In genomic region chr3:53592036-53592435, GRCm38 (mm10) we compare ENCODE assay signal across 24 mouse cellular contexts.
"Had no signal": no experiment of that assay in that cellular context is flagged by ENCODE, and none has a peak within 500 bp of the region (broad histone marks: within the 10 kb centered on the region; RNA-seq: fewer than 3 reads in every experiment).

No protein-coding gene starts in this region.

- H3K36me3 ChIP-seq: forebrain, embryonic 15.5 days; heart, embryonic 13.5 days; heart, embryonic 15.5 days; hindbrain, embryonic 13.5 days; hindbrain, embryonic 15.5 days; limb, embryonic 10.5 days; limb, embryonic 12.5 days; liver, embryonic 12.5 days had no signal

- H3K9me3 ChIP-seq: forebrain, embryonic 15.5 days; heart, embryonic 13.5 days; heart, embryonic 15.5 days; hindbrain, embryonic 13.5 days; hindbrain, embryonic 15.5 days; limb, embryonic 10.5 days; limb, embryonic 12.5 days; liver, embryonic 12.5 days had no signal

- H3K9ac ChIP-seq: forebrain, embryonic 15.5 days; forebrain, postnatal 0 days; heart, embryonic 13.5 days; heart, embryonic 15.5 days; hindbrain, embryonic 13.5 days; hindbrain, embryonic 15.5 days; limb, embryonic 12.5 days; liver, embryonic 12.5 days had no signal

- H3K4me2 ChIP-seq: forebrain, embryonic 15.5 days; heart, embryonic 11.5 days; heart, embryonic 13.5 days; heart, embryonic 15.5 days; hindbrain, embryonic 13.5 days; hindbrain, embryonic 15.5 days; limb, embryonic 12.5 days; liver, embryonic 12.5 days had no signal

- H3K27ac ChIP-seq: forebrain, embryonic 15.5 days; heart, embryonic 13.5 days; heart, embryonic 15.5 days; hindbrain, embryonic 13.5 days; hindbrain, embryonic 15.5 days; hindbrain, postnatal 0 days; kidney, postnatal 0 days; left cerebral cortex, adult 2 months; limb, embryonic 10.5 days; limb, embryonic 12.5 days; liver, embryonic 12.5 days had no signal

- ATAC-seq: forebrain, embryonic 15.5 days; forebrain, postnatal 0 days; hindbrain, postnatal 0 days; intestine, embryonic 16.5 days; liver, embryonic 12.5 days had no signal

- H3K27me3 ChIP-seq: forebrain, embryonic 15.5 days; heart, embryonic 13.5 days; heart, embryonic 15.5 days; hindbrain, embryonic 13.5 days; hindbrain, embryonic 15.5 days; limb, embryonic 12.5 days; liver, embryonic 12.5 days had no signal

- DNase-seq: forebrain, postnatal 0 days; gastrocnemius, postnatal 14 days; gastrocnemius, postnatal 36 days; heart, adult 18-20 months; heart, postnatal 14 days; heart, postnatal 36 days; kidney, adult 11 months; kidney, postnatal 25 days; layer of hippocampus, adult 9-11 months; layer of hippocampus, postnatal 36 days; liver had no signal

- H3K4me3 ChIP-seq: forebrain, embryonic 15.5 days; heart, embryonic 13.5 days; heart, embryonic 15.5 days; hindbrain, embryonic 13.5 days; hindbrain, embryonic 15.5 days; left cerebral cortex, adult 2 months; limb, embryonic 10.5 days; limb, embryonic 12.5 days; liver, embryonic 12.5 days had no signal

- H3K4me1 ChIP-seq: liver, embryonic 12.5 days had no signal
